Mouse (Mus musculus) heart, embryonic 10.5 days (tissue): ENCODE measurements around the gene Nfkb2. TPM values are rescaled to one million over a fixed set of nuclear protein-coding genes. Genes with fewer than 3 reads are reported as not detected.

ENCODE experiments used
- DNase-seq: peaks from one replicate; pipeline ENCODE4 v3.0.0-alpha.2; 2017; ENCODE audit warnings: low spot score
- H3K27ac ChIP-seq: fragments of 300-500 bp; sonication (generic); 2 replicates; pipeline ENCODE4 v1.5.1; 2016; ENCODE audit warnings: mild to moderate bottlenecking
- H3K27me3 ChIP-seq: fragments of 300-500 bp; sonication (generic); 2 replicates; pipeline ENCODE4 v1.6.1; 2016; ENCODE audit warnings: mild to moderate bottlenecking; ENCODE audit not compliant: poor library complexity, insufficient read depth, severe bottlenecking
- H3K36me3 ChIP-seq: fragments of 300-500 bp; sonication (generic); 2 replicates; pipeline ENCODE4 v1.6.1; 2016; ENCODE audit warnings: mild to moderate bottlenecking, moderate library complexity
- H3K4me1 ChIP-seq: fragments of 300-500 bp; sonication (generic); 2 replicates; pipeline ENCODE4 v1.6.1; 2016; ENCODE audit warnings: mild to moderate bottlenecking
- H3K4me3 ChIP-seq: fragments of 300-500 bp; sonication (generic); 2 replicates; pipeline ENCODE4 v1.5.1; 2016; ENCODE audit warnings: mild to moderate bottlenecking, moderate library complexity
- H3K9me3 ChIP-seq: fragments of 300-500 bp; sonication (generic); 2 replicates; pipeline ENCODE4 v1.6.1; 2016; ENCODE audit warnings: mild to moderate bottlenecking, moderate library complexity
- WGBS: fragments of 180-500 bp; shearing (Covaris S2); methylation state at CpG from one replicate; pipeline ENCODE4 v1.1.7; 2016; 5-methylcytosine and 5-hydroxymethylcytosine counted together
- polyA plus RNA-seq: library from polyadenylated mRNA; unstranded; fragments of >200 nt; fragmentation: Nextera tagmentation; extraction: Ambion mirVana; gene quantifications from 2 replicates; pipeline ENCODE4 v1.2.1, GENCODE M21; 2016

Gene Nfkb2
- polyA plus RNA-seq, 1 experiment from 2014 or later, result 5.9 TPM

GRCm38 (mm10) chr19:46328081-46329030 is 24.2 kb downstream of the Nfkb2 start, which contains the start of gene Fbxl15:
Fbxl15 (plus strand) TSS chr19:46328184.
- peak within 1 kb of the TSS; percentile 79 for H3K4me3 ChIP-seq
- peaks cover 24% of the 10 kb centered on the region for H3K36me3 ChIP-seq
- H3K9me3 ChIP-seq, result no peaks in the 10 kb centered on the region
- under 1% methylated on average over 81 of the region's 81 CpGs for WGBS
- peaks cover 49% of the 10 kb centered on the region for H3K27me3 ChIP-seq
- peak; percentile 97 for DNase-seq
- H3K27ac ChIP-seq, result peak within 1 kb of the TSS; percentile 82
- H3K4me1 ChIP-seq, result peaks cover 35% of the 10 kb centered on the region

- Histone ChIP-seq H3K36me3 (peaks cover 24% of the 10 kb centered on the region), H3K27me3 (peaks cover 42% of the 10 kb centered on the region), H3K4me1 (peaks cover 35% of the 10 kb centered on the region), H3K9me3 (no peaks in the 10 kb centered on the region), H3K27ac (peak overlapping the region; percentile 82), H3K4me3 (peak overlapping the region; percentile 79)
- peak; percentile 76 for DNase-seq
- 3% methylated on average over 54 of the region's 54 CpGs for whole genome bisulfite sequencing
Observed at GRCm38 (mm10) chr19:46329031-46329641, 25.0 kb downstream of the Nfkb2 start.

GRCm38 (mm10) chr19:46329951-46330350 is 25.8 kb downstream of the Nfkb2 start:
- Histone ChIP-seq H3K36me3 (peaks cover 24% of the 10 kb centered on the region), H3K9me3 (no peaks in the 10 kb centered on the region), H3K4me3 (no peak overlapping the region), H3K27ac (no peak overlapping the region), H3K4me1 (peaks cover 35% of the 10 kb centered on the region), H3K27me3 (peaks cover 34% of the 10 kb centered on the region)
- 5% methylated on average over 16 of the region's 16 CpGs for WGBS
- peak; percentile 94 for DNase-seq

- no peak overlapping the region for H3K4me3 ChIP-seq
- peaks cover 26% of the 10 kb centered on the region for H3K27me3 ChIP-seq
- H3K27ac ChIP-seq, result no peak overlapping the region
- peaks cover 24% of the 10 kb centered on the region for H3K36me3 ChIP-seq
- no peak for DNase-seq
- H3K9me3 ChIP-seq, result no peaks in the 10 kb centered on the region
- H3K4me1 ChIP-seq, result peaks cover 35% of the 10 kb centered on the region
- 87% methylated on average over 12 of the region's 12 CpGs for WGBS
Observed at GRCm38 (mm10) chr19:46330696-46331095, 26.6 kb downstream of the Nfkb2 start.

GRCm38 (mm10) chr19:46331326-46331725 is 27.2 kb downstream of the Nfkb2 start:
- Histone ChIP-seq H3K4me1 (peaks cover 35% of the 10 kb centered on the region), H3K4me3 (no peak overlapping the region), H3K27ac (no peak overlapping the region), H3K9me3 (no peaks in the 10 kb centered on the region), H3K36me3 (peaks cover 24% of the 10 kb centered on the region), H3K27me3 (peaks cover 20% of the 10 kb centered on the region)
- DNase-seq, result no peak
- 88% methylated on average over 14 of the region's 14 CpGs for WGBS

- no peak for DNase-seq
- peaks cover 14% of the 10 kb centered on the region for H3K27me3 ChIP-seq
- no peaks in the 10 kb centered on the region for H3K9me3 ChIP-seq
- no peak overlapping the region for H3K27ac ChIP-seq
- no peak overlapping the region for H3K4me3 ChIP-seq
- 86% methylated on average over 3 of the region's 3 CpGs for WGBS
- H3K4me1 ChIP-seq, result peaks cover 29% of the 10 kb centered on the region
- H3K36me3 ChIP-seq, result peaks cover 24% of the 10 kb centered on the region
Observed at GRCm38 (mm10) chr19:46331936-46332335, 27.8 kb downstream of the Nfkb2 start.

- peaks cover 24% of the 10 kb centered on the region for H3K36me3 ChIP-seq
- H3K4me1 ChIP-seq, result peaks cover 29% of the 10 kb centered on the region
- 76% methylated on average over 7 of the region's 7 CpGs for WGBS
- H3K27me3 ChIP-seq, result peaks cover 7% of the 10 kb centered on the region; the same call in 1 of the 2 replicates
- H3K9me3 ChIP-seq, result no peaks in the 10 kb centered on the region
- no peak overlapping the region for H3K4me3 ChIP-seq
- DNase-seq, result no peak
- no peak overlapping the region for H3K27ac ChIP-seq
Observed at GRCm38 (mm10) chr19:46332721-46333339, 28.7 kb downstream of the Nfkb2 start.

GRCm38 (mm10) chr19:46333906-46334305 is 29.8 kb downstream of the Nfkb2 start:
- 84% methylated on average over 3 of the region's 3 CpGs for WGBS
- H3K27me3 ChIP-seq, result peaks cover 5% of the 10 kb centered on the region; the same call in 1 of the 2 replicates
- no peak overlapping the region for H3K27ac ChIP-seq
- DNase-seq, result no peak
- H3K9me3 ChIP-seq, result no peaks in the 10 kb centered on the region
- peaks cover 24% of the 10 kb centered on the region for H3K4me1 ChIP-seq
- H3K4me3 ChIP-seq, result no peak overlapping the region
- peaks cover 24% of the 10 kb centered on the region for H3K36me3 ChIP-seq

- Histone ChIP-seq H3K4me1 (peaks cover 21% of the 10 kb centered on the region), H3K36me3 (no peaks in the 10 kb centered on the region), H3K27me3 (peaks cover 10% of the 10 kb centered on the region), H3K27ac (peak overlapping the region; percentile 91), H3K4me3 (peak overlapping the region; percentile 68), H3K9me3 (no peaks in the 10 kb centered on the region)
- WGBS, result 38% methylated on average over 15 of the region's 15 CpGs
- no peak for DNase-seq
Observed at GRCm38 (mm10) chr19:46337719-46338330, 33.7 kb downstream of the Nfkb2 start.

GRCm38 (mm10) chr19:46338331-46338936 is 34.3 kb downstream of the Nfkb2 start, which contains the start of gene Cuedc2:
Cuedc2 (minus strand) TSS chr19:46338702.
- Histone ChIP-seq H3K27me3 (peaks cover 10% of the 10 kb centered on the region), H3K27ac (peak within 1 kb of the TSS; percentile 91), H3K4me1 (peaks cover 21% of the 10 kb centered on the region), H3K9me3 (no peaks in the 10 kb centered on the region), H3K4me3 (peak within 1 kb of the TSS; percentile 68), H3K36me3 (no peaks in the 10 kb centered on the region)
- DNase-seq, result peak; percentile 97
- WGBS, result under 1% methylated on average over 31 of the region's 31 CpGs

GRCm38 (mm10) chr19:46338942-46339286 is 34.8 kb downstream of the Nfkb2 start:
- peaks cover 15% of the 10 kb centered on the region for H3K27me3 ChIP-seq
- peak overlapping the region; percentile 91 for H3K27ac ChIP-seq
- no peaks in the 10 kb centered on the region for H3K36me3 ChIP-seq
- WGBS, result 48% methylated on average over 6 of the region's 6 CpGs
- peaks cover 21% of the 10 kb centered on the region for H3K4me1 ChIP-seq
- no peaks in the 10 kb centered on the region for H3K9me3 ChIP-seq
- H3K4me3 ChIP-seq, result peak overlapping the region; percentile 68
- DNase-seq, result no peak

- Histone ChIP-seq H3K27ac (peak overlapping the region; percentile 91), H3K4me1 (peaks cover 21% of the 10 kb centered on the region), H3K36me3 (no peaks in the 10 kb centered on the region), H3K4me3 (no peak overlapping the region), H3K27me3 (peaks cover 20% of the 10 kb centered on the region), H3K9me3 (no peaks in the 10 kb centered on the region)
- WGBS, result 70% methylated on average over 7 of the region's 7 CpGs
- DNase-seq, result no peak
Observed at GRCm38 (mm10) chr19:46339287-46339971, 35.3 kb downstream of the Nfkb2 start.
